Mouse (Mus musculus) embryonic facial prominence, embryonic 11.5 days (tissue): ENCODE data around the gene Ssxb9. TPM values are rescaled to one million over a fixed set of nuclear protein-coding genes. Genes with fewer than 3 reads are reported as not detected.
"Not testable (repeated sequence)": the region's sequence is repeated elsewhere in the genome, so short reads cannot be mapped to it uniquely, and the experiment has no call there.

Experiments
- ATAC-seq: fragments of 200-750 bp; cut with Nextera tagmentation; replicated peaks from 2 replicates; pipeline ENCODE4 v1.8.0; 2017; ENCODE audit warnings: low read depth; ENCODE audit not compliant: insufficient number of reproducible peaks, low FRiP score, low TSS enrichment
- DNase-seq: peaks from one replicate; pipeline ENCODE4 v3.0.0-alpha.2; 2015; ENCODE audit warnings: low spot score
- H3K27ac ChIP-seq: fragments of 300-500 bp; sonication (generic); replicated peaks from 2 replicates; pipeline ENCODE4 v1.5.1; 2014; ENCODE audit warnings: mild to moderate bottlenecking, low read depth, low read length, control low read depth
- H3K27me3 ChIP-seq: fragments of 300-500 bp; sonication (generic); 2 replicates; pipeline ENCODE4 v1.6.1; 2014; ENCODE audit warnings: mild to moderate bottlenecking, low read length, moderate library complexity, mixed read lengths; ENCODE audit not compliant: control insufficient read depth, insufficient read depth
- H3K36me3 ChIP-seq: fragments of 300-500 bp; sonication (generic); replicated peaks from 2 replicates; pipeline ENCODE4 v1.6.1; 2014; ENCODE audit warnings: low read depth, mild to moderate bottlenecking, low read length, moderate library complexity, mixed read lengths; ENCODE audit not compliant: control insufficient read depth, insufficient read depth
- H3K4me1 ChIP-seq: fragments of 300-500 bp; sonication (generic); 2 replicates; pipeline ENCODE4 v1.6.1; 2014; ENCODE audit warnings: low read length, mixed read lengths; ENCODE audit not compliant: control insufficient read depth, insufficient read depth
- H3K4me2 ChIP-seq: fragments of 300-500 bp; sonication (generic); 2 replicates; pipeline ENCODE4 v1.6.1; 2014; ENCODE audit warnings: low read depth, mild to moderate bottlenecking, control low read depth, low read length, moderate library complexity
- H3K4me3 ChIP-seq: fragments of 300-500 bp; sonication (generic); 2 replicates; pipeline ENCODE4 v1.5.1; 2014; ENCODE audit warnings: low read depth, low read length, control low read depth
- H3K9ac ChIP-seq: fragments of 300-500 bp; sonication (generic); replicated peaks from 2 replicates; pipeline ENCODE4 v1.6.1; 2014; ENCODE audit warnings: mild to moderate bottlenecking, control low read depth, low read length
- H3K9me3 ChIP-seq: fragments of 300-500 bp; sonication (generic); replicated peaks from 2 replicates; pipeline ENCODE4 v1.6.1; 2016; ENCODE audit warnings: mild to moderate bottlenecking, low read length, inconsistent platforms, mixed read lengths; ENCODE audit not compliant: control insufficient read depth
- WGBS: fragments of 180-500 bp; shearing (Covaris S2); extraction: QIAGEN DNeasy Blood & Tissue Kit; methylation state at CpG from one replicate; pipeline ENCODE4 v1.1.7; 2014; 5-methylcytosine and 5-hydroxymethylcytosine counted together
- polyA plus RNA-seq: library from polyadenylated mRNA; unstranded; fragments of >200 nt; fragmentation: Nextera tagmentation; extraction: Ambion mirVana; gene quantifications from 2 replicates; pipeline ENCODE4 v1.2.1, GENCODE M21; 2014

Gene Ssxb9
- polyA plus RNA-seq: not detected in 2 replicates

DNA sequence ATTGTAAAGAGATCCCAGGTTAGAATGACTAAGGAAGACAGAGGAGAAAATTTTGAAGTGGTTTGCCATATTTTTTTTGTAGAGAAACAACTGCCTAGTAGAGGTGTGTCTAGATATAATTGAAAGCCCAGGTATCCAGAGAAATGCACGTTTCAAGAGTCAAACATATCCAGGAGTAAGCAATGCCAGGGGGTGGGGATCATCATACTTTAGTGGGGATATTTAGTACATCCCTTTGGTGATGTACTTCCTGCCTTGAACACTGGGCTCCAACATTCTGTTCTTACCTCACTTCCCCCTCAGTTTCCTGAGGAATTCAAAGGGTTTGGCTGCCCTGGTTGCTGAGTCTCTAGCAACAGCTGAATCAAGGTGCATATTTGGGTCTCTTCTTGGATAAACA, at the start of gene Ssxb9:
Gene Ssxb9, plus strand, starts transcription at position 301 of the 400 bp plus-strand sequence.
- H3K4me1 ChIP-seq, H3K36me3 ChIP-seq, H3K4me3 ChIP-seq, DNase-seq, ATAC-seq, H3K9me3 ChIP-seq, H3K9ac ChIP-seq, H3K27ac ChIP-seq, H3K27me3 ChIP-seq, H3K4me2 ChIP-seq: not testable (repeated sequence)
- 26% methylated on average over 1 of the region's 1 CpGs for WGBS

DNA sequence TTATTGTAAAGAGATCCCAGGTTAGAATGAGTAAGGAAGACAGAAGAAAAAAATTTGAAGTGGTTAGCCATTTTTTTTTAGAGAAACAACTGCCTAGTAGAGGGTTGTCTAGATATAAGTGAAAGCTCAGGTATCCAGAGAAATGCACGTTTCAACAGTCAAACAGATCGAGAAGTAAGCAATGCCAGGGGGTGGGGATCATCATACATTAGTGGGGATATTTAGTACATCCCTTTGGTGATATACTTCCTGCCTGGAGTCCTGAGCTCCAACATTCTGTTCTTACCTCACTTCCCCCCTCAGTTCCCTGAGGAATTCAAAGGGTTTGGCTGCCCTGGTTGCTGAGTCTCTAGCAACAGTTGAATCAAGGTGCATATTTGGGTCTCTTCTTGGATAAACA, 39.7 kb upstream of the Ssxb9 start, which contains the start of gene Ssxb10:
Gene Ssxb10, plus strand, starts transcription at position 301 of the 400 bp plus-strand sequence.
- Histone ChIP-seq H3K36me3 (no peaks in the 10 kb centered on the region), H3K9ac (no peak within 1 kb of the TSS), H3K4me2 (no peak within 1 kb of the TSS), H3K4me3 (no peak within 1 kb of the TSS), H3K27ac (no peak within 1 kb of the TSS), H3K27me3 (no peaks in the 10 kb centered on the region), H3K9me3 (no peaks in the 10 kb centered on the region), H3K4me1 (no peaks in the 10 kb centered on the region)
- no peak for ATAC-seq
- WGBS: 78% methylated on average over 2 of the region's 2 CpGs
- no peak for DNase-seq

- not testable (repeated sequence) for ATAC-seq, H3K36me3 ChIP-seq, H3K4me3 ChIP-seq, H3K9ac ChIP-seq, H3K4me2 ChIP-seq, H3K9me3 ChIP-seq, H3K27ac ChIP-seq, DNase-seq, H3K27me3 ChIP-seq, H3K4me1 ChIP-seq
- WGBS: 20% methylated on average over 1 of the region's 1 CpGs
These were observed 46.2 kb downstream of the Ssxb9 start, which contains the start of gene Ssxb1 for GRCm38 (mm10) chrX:8413005-8413404. Gene Ssxb1, plus strand, starts transcription at chrX:8413305.

Other genes starting within 250 kb of the Ssxb9 start
- 15.1 and 15.9 TPM in 2 replicates for gene Wdr13, start 234.1 kb upstream of the Ssxb9 start, polyA plus RNA-seq
- gene Rbm3, start 221.1 kb upstream of the Ssxb9 start, polyA plus RNA-seq: 525 and 566 TPM in 2 replicates
- gene Tbc1d25, start 190.8 kb upstream of the Ssxb9 start, polyA plus RNA-seq: 11.3 and 14.1 TPM in 2 replicates
- 33.2 and 37.0 TPM in 2 replicates for gene Ebp, start 173.5 kb upstream of the Ssxb9 start, polyA plus RNA-seq
- gene Porcn, start 160.5 kb upstream of the Ssxb9 start, polyA plus RNA-seq: 10.2 and 14.2 TPM in 2 replicates
- 46.2 and 49.1 TPM in 2 replicates for gene Ftsj1, start 114.6 kb upstream of the Ssxb9 start, polyA plus RNA-seq
- 3.9 and 4.8 TPM in 2 replicates for gene Slc38a5, start 95.8 kb upstream of the Ssxb9 start, polyA plus RNA-seq
- gene Ssxb10, start 39.6 kb upstream of the Ssxb9 start, polyA plus RNA-seq: not detected in 2 replicates
- not detected in 2 replicates for gene Ssxb1, start 46.3 kb downstream of the Ssxb9 start, polyA plus RNA-seq
- gene Ssxb2, start 94.7 kb downstream of the Ssxb9 start, polyA plus RNA-seq: not detected in 2 replicates
- gene Gm14459, start 158.0 kb downstream of the Ssxb9 start, polyA plus RNA-seq: not detected in 2 replicates
- not detected in 2 replicates for gene Ssxb6, start 181.3 kb downstream of the Ssxb9 start, polyA plus RNA-seq
- not detected in 2 replicates for gene Ssxb3, start 224.8 kb downstream of the Ssxb9 start, polyA plus RNA-seq